Mouse (Mus musculus): ENCODE results near the gene Zbtb45. TPM values are rescaled to one million over a fixed set of nuclear protein-coding genes. Genes with fewer than 3 reads are reported as not detected.

Gene Zbtb45
- polyA plus RNA-seq, 1 experiment from 2014 or later = 29.8 TPM

DNA sequence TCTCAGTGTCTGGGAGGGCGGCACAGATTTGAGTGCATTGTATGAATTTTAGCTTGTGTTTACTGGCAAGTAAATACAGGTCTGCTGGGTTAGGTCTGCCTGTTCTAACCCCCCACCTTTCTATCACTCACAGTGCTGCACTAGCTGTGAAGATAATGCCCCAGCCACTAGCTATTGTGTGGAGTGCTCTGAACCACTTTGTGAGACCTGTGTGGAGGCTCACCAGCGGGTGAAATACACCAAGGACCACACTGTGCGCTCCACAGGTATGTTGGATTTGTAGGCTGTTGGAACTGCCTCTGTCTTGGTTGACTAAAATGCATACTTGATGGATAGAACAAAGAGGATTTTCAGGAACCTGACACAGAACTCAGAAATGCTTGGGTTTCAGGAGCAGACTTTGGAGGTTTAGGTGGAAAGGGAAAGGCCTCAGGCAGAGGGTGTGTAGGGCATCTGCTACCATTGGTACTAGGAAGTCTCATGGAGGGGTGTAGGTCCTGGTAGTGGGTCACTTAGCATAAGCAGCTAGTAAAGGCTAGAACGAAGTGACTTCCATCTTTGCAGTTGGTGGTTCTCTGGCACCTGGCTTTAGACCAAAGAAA is 15.8 kb upstream of the Zbtb45 start:
- no peaks in the 10 kb centered on the region for H3K9me3 ChIP-seq (ENCODE audit: low read depth, low read length)
- H3K27ac ChIP-seq (ENCODE audit: low read depth) = peak overlapping the region; percentile 99

DNA sequence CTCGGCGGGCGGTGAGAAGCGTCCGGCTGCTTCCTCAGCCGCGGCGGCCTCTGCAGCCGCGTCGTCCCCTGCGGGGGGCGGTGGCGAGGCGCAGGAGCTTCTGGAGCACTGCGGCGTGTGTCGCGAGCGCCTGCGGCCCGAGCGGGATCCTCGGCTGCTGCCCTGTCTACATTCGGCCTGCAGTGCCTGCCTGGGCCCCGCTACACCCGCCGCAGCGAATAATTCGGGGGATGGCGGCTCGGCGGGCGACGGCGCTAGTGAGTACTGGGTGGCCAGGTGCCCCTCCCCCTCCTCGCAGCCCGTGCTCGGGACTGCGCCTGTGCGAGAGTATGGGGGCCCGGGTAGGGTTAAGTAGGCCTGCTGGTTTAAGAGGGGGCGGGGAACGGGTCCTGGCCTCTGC is 15.0 kb upstream of the Zbtb45 start:
- no peaks in the 10 kb centered on the region for H3K27me3 ChIP-seq (ENCODE audit: insufficient read depth, low read length)
- H3K9ac ChIP-seq = peak overlapping the region; percentile 96
- WGBS = under 1% methylated on average over 44 of the region's 44 CpGs
- peak; percentile 39 for TF ChIP-seq CTCF (IDR thresholded peaks at IDR 0.05; ENCODE audit: low read depth)
- DNase-seq = peak; percentile 80
- H3K4me1 ChIP-seq (ENCODE audit: insufficient read depth) = no peaks in the 10 kb centered on the region
- peak overlapping the region; percentile 99 for H3K27ac ChIP-seq (ENCODE audit: low read depth)
- H3K9me3 ChIP-seq (ENCODE audit: low read depth, low read length) = no peaks in the 10 kb centered on the region
- peak overlapping the region; percentile 83 for H3K4me2 ChIP-seq
- H3K36me3 ChIP-seq (ENCODE audit: insufficient read depth) = peaks cover 48% of the 10 kb centered on the region
- peak overlapping the region; percentile 96 for H3K4me3 ChIP-seq (ENCODE audit: low read depth, low read length)
- ATAC-seq (ENCODE audit: insufficient read depth) = peak; percentile 38

More for the DNA sequence above, 15.8 kb upstream of the Zbtb45 start:
- Histone ChIP-seq H3K4me1 (ENCODE audit: insufficient read depth) (no peaks in the 10 kb centered on the region), H3K36me3 (ENCODE audit: insufficient read depth) (peaks cover 56% of the 10 kb centered on the region), H3K4me2 (peak overlapping the region; percentile 83), H3K27me3 (ENCODE audit: insufficient read depth, low read length) (no peaks in the 10 kb centered on the region), H3K9ac (peak overlapping the region; percentile 96), H3K4me3 (ENCODE audit: low read depth, low read length) (peak overlapping the region; percentile 96)
- DNase-seq (no peak), ATAC-seq (ENCODE audit: insufficient read depth) (no peak)
- TF ChIP-seq CTCF (IDR thresholded peaks at IDR 0.05; ENCODE audit: low read depth) = no peak
- 19% methylated on average over 4 of the region's 4 CpGs for WGBS

DNA sequence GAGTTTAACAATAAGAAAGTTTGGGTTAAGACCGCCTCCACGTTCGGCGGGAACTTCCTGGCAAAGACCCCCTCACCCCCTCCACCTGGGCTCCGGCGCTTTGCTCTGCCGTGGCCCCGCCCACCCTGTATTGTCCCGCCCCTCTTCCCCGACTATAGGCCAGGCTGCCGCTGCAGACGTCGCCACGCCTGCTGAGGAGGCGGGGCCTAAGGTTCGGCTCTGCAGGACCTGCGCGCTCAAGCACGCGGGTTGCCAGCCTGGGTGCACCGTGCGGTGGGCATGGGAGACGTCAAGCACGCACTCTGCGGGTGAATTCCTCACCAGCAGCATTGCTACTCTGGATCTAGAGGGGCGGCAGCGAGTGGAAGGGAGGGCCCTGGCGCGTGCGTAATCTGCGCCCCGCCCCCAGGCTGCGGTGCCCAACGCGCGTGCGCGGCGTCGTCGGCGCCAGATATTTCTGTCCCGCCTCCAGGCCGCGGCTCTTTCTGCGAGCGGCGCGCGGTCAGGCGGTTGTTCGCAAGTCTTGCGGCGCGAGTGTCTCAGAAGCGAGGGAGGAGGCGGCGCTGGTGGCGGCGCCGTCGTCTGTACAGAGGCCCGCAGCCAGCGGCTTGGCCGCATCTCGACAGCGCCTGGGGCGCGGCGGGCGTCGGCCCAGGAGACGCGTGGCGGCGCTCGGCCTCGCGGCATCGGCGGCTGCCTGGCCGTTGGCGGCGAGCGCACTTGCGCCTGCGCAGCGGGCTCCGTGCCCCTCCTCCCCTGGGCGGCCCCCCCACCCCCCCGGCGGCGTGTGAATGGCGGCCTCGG is 14.3 kb upstream of the Zbtb45 start:
- ATAC-seq (ENCODE audit: insufficient read depth) = peak; percentile 81
- Histone ChIP-seq H3K4me2 (peak overlapping the region; percentile 83), H3K36me3 (ENCODE audit: insufficient read depth) (peaks cover 41% of the 10 kb centered on the region), H3K27me3 (ENCODE audit: insufficient read depth, low read length) (no peaks in the 10 kb centered on the region), H3K9ac (peak overlapping the region; percentile 96), H3K9me3 (ENCODE audit: low read depth, low read length) (no peaks in the 10 kb centered on the region), H3K4me3 (ENCODE audit: low read depth, low read length) (peak overlapping the region; percentile 96), H3K4me1 (ENCODE audit: insufficient read depth) (no peaks in the 10 kb centered on the region), H3K27ac (ENCODE audit: low read depth) (peak overlapping the region; percentile 99)
- peak; percentile 97 for DNase-seq
- 0 out of 2 replicates have a peak, but pooled peaks have one; percentile 16 for TF ChIP-seq CTCF (IDR thresholded peaks at IDR 0.05; ENCODE audit: low read depth)
- WGBS = under 1% methylated on average over 94 of the region's 95 CpGs

DNA sequence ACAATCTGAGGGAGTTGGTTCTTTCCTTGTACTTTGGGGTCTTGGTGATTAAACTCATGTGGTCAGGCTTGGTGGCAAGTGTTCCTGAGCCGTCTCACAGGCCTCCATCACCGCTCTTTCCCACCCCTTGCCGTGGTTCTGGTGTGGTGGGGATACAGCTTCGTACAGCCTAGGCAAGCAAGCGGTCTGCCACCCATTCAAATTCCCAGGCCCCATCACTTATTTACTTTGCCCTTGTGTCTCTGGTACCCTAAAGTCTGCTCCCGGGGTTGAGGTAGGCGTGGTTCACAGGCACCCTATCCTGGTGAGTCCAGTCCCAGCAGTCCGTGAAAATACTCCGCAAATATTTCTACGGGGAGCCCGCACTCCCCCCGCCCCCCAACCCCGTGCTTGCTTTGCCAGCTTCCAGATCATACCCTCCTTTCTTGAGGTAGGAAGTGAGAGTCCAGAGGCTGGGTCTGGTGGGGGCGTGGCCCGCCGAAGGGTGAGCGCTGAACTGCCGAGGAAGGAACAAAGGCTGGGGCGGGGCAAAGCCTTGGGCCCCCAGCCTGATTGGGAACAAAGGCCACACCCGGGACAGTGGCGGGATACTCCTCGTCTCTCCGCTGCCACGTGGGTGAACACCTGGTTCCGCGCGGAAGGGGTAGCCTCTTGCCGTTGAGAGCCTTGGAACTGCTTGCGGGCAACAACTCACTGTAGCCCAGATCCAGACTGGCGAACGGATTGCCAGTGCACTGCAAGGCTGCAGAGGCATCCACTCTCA is 13.1 kb upstream of the Zbtb45 start:
- peak; percentile 72 for ATAC-seq (ENCODE audit: insufficient read depth)
- TF ChIP-seq CTCF (IDR thresholded peaks at IDR 0.05; ENCODE audit: low read depth) = no peak
- Histone ChIP-seq H3K9ac (peak overlapping the region; percentile 96), H3K4me3 (ENCODE audit: low read depth, low read length) (peak overlapping the region; percentile 96), H3K9me3 (ENCODE audit: low read depth, low read length) (no peaks in the 10 kb centered on the region), H3K27me3 (ENCODE audit: insufficient read depth, low read length) (no peaks in the 10 kb centered on the region), H3K4me1 (ENCODE audit: insufficient read depth) (no peaks in the 10 kb centered on the region), H3K27ac (ENCODE audit: low read depth) (peak overlapping the region; percentile 99), H3K36me3 (ENCODE audit: insufficient read depth) (peaks cover 30% of the 10 kb centered on the region), H3K4me2 (peak overlapping the region; percentile 83)
- DNase-seq = peak; percentile 94
- 3% methylated on average over 31 of the region's 31 CpGs for WGBS

DNA sequence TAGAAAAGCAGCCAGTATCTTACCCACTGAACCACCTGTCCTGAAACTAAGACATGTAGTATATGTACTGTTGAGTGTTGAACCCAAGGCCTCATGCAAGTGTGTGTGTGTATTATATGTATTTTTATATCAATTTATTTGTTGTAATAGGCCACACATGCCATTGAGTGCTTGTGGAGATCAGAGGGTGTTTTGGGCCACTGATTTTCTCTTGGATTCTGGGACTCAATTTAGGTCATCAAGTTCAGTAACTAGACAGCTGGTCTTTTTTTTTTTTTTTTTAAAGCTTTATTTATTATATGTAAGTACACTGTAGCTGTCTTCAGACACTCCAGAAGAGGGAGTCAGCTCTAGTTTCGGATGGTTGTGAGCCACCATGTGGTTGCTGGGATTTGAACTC is 5.4 kb upstream of the Zbtb45 start:
- ATAC-seq (ENCODE audit: insufficient read depth) (no peak), DNase-seq (no peak)
- H3K27me3 ChIP-seq (ENCODE audit: insufficient read depth, low read length) = no peaks in the 10 kb centered on the region
- H3K27ac ChIP-seq (ENCODE audit: low read depth) = no peak overlapping the region
- WGBS = 88% methylated on average over 1 of the region's 1 CpGs
- no peak overlapping the region for H3K4me2 ChIP-seq
- no peak overlapping the region for H3K9ac ChIP-seq
- no peak for TF ChIP-seq CTCF (IDR thresholded peaks at IDR 0.05; ENCODE audit: low read depth)
- no peak overlapping the region for H3K4me3 ChIP-seq (ENCODE audit: low read depth, low read length)
- no peaks in the 10 kb centered on the region for H3K36me3 ChIP-seq (ENCODE audit: insufficient read depth)
- no peaks in the 10 kb centered on the region for H3K4me1 ChIP-seq (ENCODE audit: insufficient read depth)
- H3K9me3 ChIP-seq (ENCODE audit: low read depth, low read length) = no peaks in the 10 kb centered on the region

DNA sequence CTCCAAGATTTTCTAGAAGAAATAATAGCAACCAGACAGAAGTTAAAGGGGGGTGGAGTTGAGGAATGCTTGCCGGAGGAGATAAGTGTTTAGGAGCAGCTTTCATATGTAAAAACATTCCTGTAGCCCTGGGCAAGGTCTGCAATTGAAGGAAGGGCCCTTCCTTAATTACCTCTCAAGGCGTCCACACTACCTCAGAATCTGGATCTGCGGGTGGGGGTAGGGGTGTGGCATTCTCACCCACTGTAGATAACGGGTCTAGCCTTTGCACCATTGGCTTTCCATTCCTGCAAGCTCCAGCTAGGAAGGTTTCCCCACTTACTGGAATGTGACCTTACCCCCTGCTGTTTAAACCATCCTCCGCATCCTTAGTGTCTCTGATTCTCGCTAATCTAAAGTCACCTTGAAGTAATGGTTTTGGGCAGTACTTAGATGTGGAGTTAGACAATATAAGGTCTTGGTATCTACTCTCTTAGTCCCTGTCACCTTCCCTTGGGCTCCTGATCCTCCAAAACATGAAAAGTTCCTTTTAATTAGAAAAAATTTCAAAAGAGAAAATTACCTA is 4.5 kb upstream of the Zbtb45 start:
- no peaks in the 10 kb centered on the region for H3K9me3 ChIP-seq (ENCODE audit: low read depth, low read length)
- no peak overlapping the region for H3K27ac ChIP-seq (ENCODE audit: low read depth)
- no peak for TF ChIP-seq CTCF (IDR thresholded peaks at IDR 0.05; ENCODE audit: low read depth)
- H3K36me3 ChIP-seq (ENCODE audit: insufficient read depth) = no peaks in the 10 kb centered on the region
- no peak overlapping the region for H3K4me3 ChIP-seq (ENCODE audit: low read depth, low read length)
- ATAC-seq (ENCODE audit: insufficient read depth) (no peak), DNase-seq (no peak)
- H3K4me2 ChIP-seq = no peak overlapping the region
- WGBS = 44% methylated on average over 6 of the region's 6 CpGs
- no peaks in the 10 kb centered on the region for H3K27me3 ChIP-seq (ENCODE audit: insufficient read depth, low read length)
- no peak overlapping the region for H3K9ac ChIP-seq
- no peaks in the 10 kb centered on the region for H3K4me1 ChIP-seq (ENCODE audit: insufficient read depth)
